Mouse (Mus musculus) ES-Bruce4 (cell line): ENCODE data around the gene Ptrh1. TPM values are rescaled to one million over a fixed set of nuclear protein-coding genes. Genes with fewer than 3 reads are reported as not detected.

Experiments
- H3K27ac ChIP-seq: 2 replicates; pipeline ENCODE4 v1.5.1; 2012; ENCODE audit warnings: low read length, inconsistent platforms; ENCODE audit not compliant: insufficient read depth
- H3K27me3 ChIP-seq: 2 replicates; pipeline ENCODE4 v1.6.1; 2012; ENCODE audit warnings: mild to moderate bottlenecking, low read length, inconsistent platforms; ENCODE audit not compliant: control insufficient read depth, poor library complexity, insufficient read depth, severe bottlenecking
- H3K36me3 ChIP-seq: 2 replicates; pipeline ENCODE4 v1.6.1; 2012; ENCODE audit warnings: inconsistent platforms, mild to moderate bottlenecking, low read length, moderate library complexity; ENCODE audit not compliant: control insufficient read depth, poor library complexity, insufficient read depth, severe bottlenecking
- H3K4me1 ChIP-seq: one replicate; pipeline ENCODE4 v1.8.1; 2011; ENCODE audit warnings: low read length; ENCODE audit not compliant: control insufficient read depth, insufficient read depth
- H3K4me3 ChIP-seq: 2 replicates; pipeline ENCODE4 v1.5.1; 2011; ENCODE audit warnings: low read depth, mild to moderate bottlenecking, low read length
- H3K9ac ChIP-seq: 2 replicates; pipeline ENCODE4 v1.6.1; 2012; ENCODE audit warnings: low read depth, mild to moderate bottlenecking, inconsistent platforms; ENCODE audit not compliant: poor library complexity, severe bottlenecking
- H3K9me3 ChIP-seq: replicated peaks from 2 replicates; pipeline ENCODE4 v1.6.1; 2012; ENCODE audit warnings: mild to moderate bottlenecking, low read length, inconsistent platforms; ENCODE audit not compliant: control insufficient read depth, poor library complexity, insufficient read depth, severe bottlenecking
- CTCF ChIP-seq: IDR thresholded peaks from one replicate; pipeline ENCODE4 v1.8.1; 2011; ENCODE audit warnings: low read depth, low read length
- EP300 ChIP-seq: IDR thresholded peaks from 2 replicates; pipeline ENCODE4 v1.6.1; 2011; ENCODE audit warnings: low read depth, low read length; ENCODE audit not compliant: insufficient read depth
- POLR2A ChIP-seq: IDR thresholded peaks from one replicate; pipeline ENCODE4 v1.8.1; 2011; ENCODE audit warnings: low read length; ENCODE audit not compliant: insufficient read depth
- polyA plus RNA-seq: library from polyadenylated mRNA; stranded (reverse); fragments of >200 nt; gene quantifications from 2 replicates; pipeline ENCODE4 v1.2.4, GENCODE M21; 2011; ENCODE audit warnings: low read depth; ENCODE audit not compliant: missing spikeins, insufficient read depth, insufficient read length

Ptrh1 gene
- polyA plus RNA-seq, 1 experiment: 11.6 TPM

- no peak overlapping the region for H3K9ac ChIP-seq
- H3K9me3 ChIP-seq: no peaks in the 10 kb centered on the region
- no peaks in the 10 kb centered on the region for H3K4me1 ChIP-seq
- H3K27ac ChIP-seq: no peak overlapping the region
- no peaks in the 10 kb centered on the region for H3K36me3 ChIP-seq
- TF ChIP-seq POLR2A (no peak), EP300 (no peak), CTCF (no peak)
- no peak overlapping the region for H3K4me3 ChIP-seq
- H3K27me3 ChIP-seq: no peaks in the 10 kb centered on the region
These were observed 48.1 kb downstream of the Ptrh1 start for GRCm38 (mm10) chr2:32823579-32824154.

GRCm38 (mm10) chr2:32824181-32824580 is 48.6 kb downstream of the Ptrh1 start:
- H3K36me3 ChIP-seq: no peaks in the 10 kb centered on the region
- H3K9me3 ChIP-seq: no peaks in the 10 kb centered on the region
- TF ChIP-seq EP300 (no peak), CTCF (no peak), POLR2A (no peak)
- H3K4me3 ChIP-seq: no peak overlapping the region
- H3K27ac ChIP-seq: no peak overlapping the region
- H3K27me3 ChIP-seq: no peaks in the 10 kb centered on the region
- no peak overlapping the region for H3K9ac ChIP-seq
- no peaks in the 10 kb centered on the region for H3K4me1 ChIP-seq

- TF ChIP-seq EP300 (no peak), POLR2A (no peak), CTCF (no peak)
- H3K9me3 ChIP-seq: no peaks in the 10 kb centered on the region
- H3K9ac ChIP-seq: no peak overlapping the region
- no peaks in the 10 kb centered on the region for H3K27me3 ChIP-seq
- H3K4me3 ChIP-seq: no peak overlapping the region
- H3K27ac ChIP-seq: no peak overlapping the region
- H3K4me1 ChIP-seq: no peaks in the 10 kb centered on the region
- no peaks in the 10 kb centered on the region for H3K36me3 ChIP-seq
These were observed 49.2 kb downstream of the Ptrh1 start for GRCm38 (mm10) chr2:32824778-32825177.

DNA sequence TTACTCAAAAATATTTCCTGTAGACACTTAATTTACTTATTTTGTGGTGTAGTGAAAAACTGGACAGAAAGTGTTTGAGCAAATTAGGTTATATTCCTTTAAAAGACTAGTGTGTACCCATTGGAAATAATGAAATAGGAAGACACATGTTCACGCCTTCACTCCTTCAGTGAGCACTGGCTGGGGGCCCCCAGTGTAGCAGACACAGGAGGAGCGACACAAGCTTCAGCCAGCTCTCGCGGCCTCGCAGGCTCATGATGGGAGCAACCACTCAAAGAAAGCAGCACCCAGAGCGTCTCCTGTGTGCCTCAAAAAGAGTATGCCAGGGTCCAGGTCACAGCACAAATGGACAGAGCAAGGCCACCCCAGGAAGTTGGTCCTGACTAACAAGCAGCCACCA is 50.2 kb downstream of the Ptrh1 start:
- no peaks in the 10 kb centered on the region for H3K36me3 ChIP-seq
- no peaks in the 10 kb centered on the region for H3K9me3 ChIP-seq
- H3K4me3 ChIP-seq: no peak overlapping the region
- H3K27me3 ChIP-seq: no peaks in the 10 kb centered on the region
- no peaks in the 10 kb centered on the region for H3K4me1 ChIP-seq
- no peak overlapping the region for H3K27ac ChIP-seq
- no peak overlapping the region for H3K9ac ChIP-seq
- TF ChIP-seq CTCF (no peak), POLR2A (no peak), EP300 (no peak)

Other genes starting within 250 kb of the Ptrh1 start
- gene Fam102a, start 240.5 kb upstream of the Ptrh1 start, polyA plus RNA-seq: 12.2 and 16.5 TPM in 2 replicates
- gene Dpm2, start 204.9 kb upstream of the Ptrh1 start, polyA plus RNA-seq: 35.1 and 41.7 TPM in 2 replicates
- 1.8 and 4.1 TPM in 2 replicates for gene Pip5kl1, start 201.0 kb upstream of the Ptrh1 start, polyA plus RNA-seq
- 0.44 TPM in 1 of 2 replicates, not detected in the other for gene 9430097D07Rik, start 200.1 kb upstream of the Ptrh1 start, polyA plus RNA-seq
- gene St6galnac4, start 188.7 kb upstream of the Ptrh1 start, polyA plus RNA-seq: 9.4 and 9.7 TPM in 2 replicates
- gene St6galnac6, start 176.1 kb upstream of the Ptrh1 start, polyA plus RNA-seq: 22.5 and 24.2 TPM in 2 replicates
- gene Ak1, start 154.0 kb upstream of the Ptrh1 start, polyA plus RNA-seq: 71.8 and 74.7 TPM in 2 replicates
- gene Eng, start 129.2 kb upstream of the Ptrh1 start, polyA plus RNA-seq: 20.0 and 20.8 TPM in 2 replicates
- gene Fpgs, start 71.6 kb upstream of the Ptrh1 start, polyA plus RNA-seq: 45.7 and 52.7 TPM in 2 replicates
- gene Cdk9, start 62.7 kb upstream of the Ptrh1 start, polyA plus RNA-seq: 109 and 115 TPM in 2 replicates
- gene Sh2d3c, start 54.7 kb upstream of the Ptrh1 start, polyA plus RNA-seq: 9.0 and 11.4 TPM in 2 replicates
- gene 6330409D20Rik, start 34.8 kb upstream of the Ptrh1 start, polyA plus RNA-seq: not detected in 2 replicates
- gene Tor2a, start 18.6 kb upstream of the Ptrh1 start, polyA plus RNA-seq: 77.0 and 83.7 TPM in 2 replicates
- gene Ttc16, start 153 bp upstream of the Ptrh1 start, polyA plus RNA-seq: 2.2 TPM in 2 replicates
- gene Cfap157, start 8.6 kb downstream of the Ptrh1 start, polyA plus RNA-seq: not detected in 2 replicates
- 21.1 and 22.0 TPM in 2 replicates for gene Stxbp1, start 71.5 kb downstream of the Ptrh1 start, polyA plus RNA-seq
- 65.5 and 71.6 TPM in 2 replicates for gene Fam129b, start 100.3 kb downstream of the Ptrh1 start, polyA plus RNA-seq
- 114 and 117 TPM in 2 replicates for gene Rpl12, start 185.8 kb downstream of the Ptrh1 start, polyA plus RNA-seq
- gene Lrsam1, start 185.8 kb downstream of the Ptrh1 start, polyA plus RNA-seq: 14.7 and 17.0 TPM in 2 replicates
- 7.9 and 9.0 TPM in 2 replicates for gene Slc2a8, start 206.3 kb downstream of the Ptrh1 start, polyA plus RNA-seq